Mouse (Mus musculus): ENCODE results near the gene Cfap65. TPM values are rescaled to one million over a fixed set of nuclear protein-coding genes. Genes with fewer than 3 reads are reported as not detected.

The Cfap65 gene
- polyA plus RNA-seq, 1 experiment from 2014 or later, result 0.05 TPM

DNA sequence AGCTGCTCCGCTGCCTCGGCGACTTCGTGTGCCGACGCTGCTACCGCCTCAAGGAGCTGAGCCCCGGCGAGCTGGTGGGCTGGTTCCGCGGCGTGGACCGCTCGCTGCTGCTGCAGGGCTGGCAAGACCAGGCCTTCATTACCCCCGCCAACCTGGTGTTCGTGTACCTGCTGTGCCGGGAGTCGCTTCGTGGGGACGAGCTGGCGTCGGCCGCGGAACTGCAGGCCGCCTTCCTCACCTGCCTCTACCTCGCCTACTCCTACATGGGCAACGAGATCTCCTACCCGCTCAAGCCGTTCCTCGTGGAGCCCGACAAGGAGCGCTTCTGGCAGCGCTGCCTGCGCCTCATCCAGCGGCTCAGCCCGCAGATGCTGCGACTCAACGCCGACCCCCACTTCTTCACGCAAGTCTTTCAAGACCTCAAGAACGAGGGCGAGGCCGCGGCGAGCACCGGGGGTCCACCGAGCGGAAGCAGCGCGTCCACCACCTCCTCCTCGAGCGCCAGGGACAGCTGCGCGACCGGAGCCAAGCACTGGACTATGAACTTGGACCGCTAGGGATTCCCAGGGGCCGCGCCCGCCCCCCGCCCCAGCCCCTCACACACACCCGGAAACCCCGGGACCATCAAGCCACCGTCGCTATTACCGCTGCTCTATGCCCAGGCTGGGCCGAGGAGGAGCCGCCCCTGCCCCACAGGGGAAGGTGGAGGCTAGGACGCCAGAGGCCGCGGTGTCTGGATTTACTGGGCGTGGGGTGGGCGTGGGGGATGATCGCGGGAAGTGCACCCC lies 79.6 kb downstream of the Cfap65 start:
- Histone ChIP-seq H3K27me3 (ENCODE audit: control insufficient read depth, insufficient read depth, low read length) (peaks cover 80% of the 10 kb centered on the region), H3K4me3 (replicated peaks; ENCODE audit: low read length) (peak overlapping the region; percentile 67), H3K27ac (ENCODE audit: low read length) (no peak overlapping the region), H3K36me3 (ENCODE audit: control insufficient read depth, insufficient read depth, low read length) (no peaks in the 10 kb centered on the region), H3K9ac (ENCODE audit: low read length) (peak overlapping the region; percentile 68), H3K4me2 (ENCODE audit: low read depth, low read length) (peak overlapping the region; percentile 99), H3K9me3 (replicated peaks; ENCODE audit: control insufficient read depth, low read length) (no peaks in the 10 kb centered on the region), H3K4me1 (ENCODE audit: control insufficient read depth, insufficient read depth, low read length) (peaks cover 13% of the 10 kb centered on the region)
- ATAC-seq (ENCODE audit: insufficient read depth, low FRiP score), result no peak
- 1% methylated on average over 73 of the region's 74 CpGs for WGBS

DNA sequence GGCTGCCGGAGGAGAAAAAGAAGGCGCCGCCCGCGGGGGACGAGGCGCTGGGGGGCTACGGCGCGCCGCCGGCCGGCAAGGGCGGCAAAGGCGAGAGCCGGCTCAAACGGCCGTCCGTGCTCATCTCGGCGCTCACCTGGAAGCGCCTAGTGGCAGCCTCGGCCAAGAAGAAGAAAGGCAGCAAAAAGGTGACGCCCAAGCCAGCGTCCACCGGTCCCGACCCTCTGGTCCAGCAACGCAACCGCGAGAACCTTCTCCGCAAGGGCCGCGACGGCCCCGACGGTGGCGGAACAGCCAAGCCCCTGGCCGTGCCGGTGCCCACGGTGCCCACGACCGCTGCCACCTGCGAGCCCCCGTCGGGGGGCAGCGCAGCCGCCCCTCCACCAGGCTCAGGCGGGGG lies 80.2 kb downstream of the Cfap65 start:
- peak overlapping the region; percentile 68 for H3K9ac ChIP-seq (ENCODE audit: low read length)
- 1% methylated on average over 48 of the region's 48 CpGs for WGBS
- no peak for ATAC-seq (ENCODE audit: insufficient read depth, low FRiP score)

DNA sequence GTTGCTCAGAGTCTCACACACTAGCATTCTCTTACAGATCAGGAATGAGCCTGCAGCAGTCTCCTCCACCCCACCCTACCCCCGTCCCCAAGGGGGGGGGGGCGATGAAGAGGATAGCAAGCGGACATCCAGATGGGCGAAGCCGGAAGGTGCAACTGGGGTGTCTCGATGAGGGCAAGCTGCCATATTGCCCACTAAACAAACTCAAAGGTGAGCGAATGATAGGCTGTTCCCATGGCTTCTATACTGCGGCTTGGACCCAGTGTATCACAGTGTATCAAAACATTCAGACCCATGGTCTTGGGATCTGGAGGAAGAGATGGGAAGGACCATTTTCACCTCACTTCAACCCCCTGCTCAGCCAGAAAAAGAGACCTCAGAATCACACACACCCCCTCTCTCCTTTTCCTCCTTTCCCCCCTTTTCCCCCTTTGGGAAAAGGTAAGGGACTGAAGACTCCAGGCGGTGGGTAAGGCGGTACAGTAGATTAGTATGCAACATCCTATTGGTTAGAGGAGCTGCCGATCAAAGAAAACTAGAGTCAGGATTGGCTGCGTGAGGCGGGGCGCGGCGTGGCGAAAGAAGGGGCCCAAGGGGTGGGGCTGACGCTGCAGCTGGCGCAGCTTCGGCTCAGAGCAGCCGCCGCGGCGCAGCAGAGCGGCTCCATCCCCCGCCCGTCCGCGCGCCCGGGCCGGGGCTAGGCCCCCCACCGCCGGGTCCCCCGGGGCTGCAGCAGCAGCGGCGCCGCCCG lies 80.9 kb downstream of the Cfap65 start, which contains the start of gene Cdk5r2:
Gene Cdk5r2, plus strand, starts transcription at position 629 of the 751 bp plus-strand sequence.
- Histone ChIP-seq H3K36me3 (ENCODE audit: control insufficient read depth, insufficient read depth, low read length) (no peaks in the 10 kb centered on the region), H3K4me3 (replicated peaks; ENCODE audit: low read length) (peak within 1 kb of the TSS; percentile 67), H3K4me2 (ENCODE audit: low read depth, low read length) (peak within 1 kb of the TSS; percentile 99), H3K4me1 (ENCODE audit: control insufficient read depth, insufficient read depth, low read length) (peaks cover 13% of the 10 kb centered on the region), H3K9ac (ENCODE audit: low read length) (peak within 1 kb of the TSS; percentile 68), H3K9me3 (replicated peaks; ENCODE audit: control insufficient read depth, low read length) (no peaks in the 10 kb centered on the region), H3K27ac (ENCODE audit: low read length) (no peak within 1 kb of the TSS), H3K27me3 (ENCODE audit: control insufficient read depth, insufficient read depth, low read length) (peaks cover 82% of the 10 kb centered on the region)
- 3% methylated on average over 39 of the region's 39 CpGs for WGBS
- peak; percentile 90; the same call in 1 of the 2 replicates for ATAC-seq (ENCODE audit: insufficient read depth, low FRiP score)

More for the DNA sequence above, 80.2 kb downstream of the Cfap65 start:
- H3K9me3 ChIP-seq (replicated peaks; ENCODE audit: control insufficient read depth, low read length), result no peaks in the 10 kb centered on the region
- H3K27ac ChIP-seq (ENCODE audit: low read length), result no peak overlapping the region
- peak overlapping the region; percentile 67 for H3K4me3 ChIP-seq (replicated peaks; ENCODE audit: low read length)
- peak overlapping the region; percentile 99 for H3K4me2 ChIP-seq (ENCODE audit: low read depth, low read length)
- H3K4me1 ChIP-seq (ENCODE audit: control insufficient read depth, insufficient read depth, low read length), result peaks cover 13% of the 10 kb centered on the region
- peaks cover 82% of the 10 kb centered on the region for H3K27me3 ChIP-seq (ENCODE audit: control insufficient read depth, insufficient read depth, low read length)
- no peaks in the 10 kb centered on the region for H3K36me3 ChIP-seq (ENCODE audit: control insufficient read depth, insufficient read depth, low read length)

MicroRNAs encoded within 50 kb of the gene (microRNA counts, 519-probe panel; counts per million panel counts)
- microRNA mmu-miR-375, result 3,804 counts per million, percentile 89 among the panel's probes with 10 or more counts

Small RNA genes within 50 kb of the gene (microRNA-seq; reads per million reads assigned to microRNA genes)
- gene Mir375, result 15,798 reads per million, percentile 96 among the genes with 10 or more reads in this experiment

Other genes with a start within 250 kb of the Cfap65 start
- 10.4 and 11.3 TPM in 2 replicates for gene Cyp27a1, start 222.0 kb downstream of the Cfap65 start, polyA plus RNA-seq (2015; fragmentation: Nextera tagmentation; extraction: Ambion mirVana)
- 0.31 and 1.8 TPM in 2 replicates for gene Prkag3, start 186.4 kb downstream of the Cfap65 start, polyA plus RNA-seq (2015; fragmentation: Nextera tagmentation; extraction: Ambion mirVana)
- 2.4 and 2.8 TPM in 2 replicates for gene Wnt6, start 163.7 kb downstream of the Cfap65 start, polyA plus RNA-seq (2015; fragmentation: Nextera tagmentation; extraction: Ambion mirVana)
- 2.9 and 3.2 TPM in 2 replicates for gene Wnt10a, start 144.1 kb downstream of the Cfap65 start, polyA plus RNA-seq (2015; fragmentation: Nextera tagmentation; extraction: Ambion mirVana)
- gene Cdk5r2, start 80.7 kb downstream of the Cfap65 start, polyA plus RNA-seq (2015; fragmentation: Nextera tagmentation; extraction: Ambion mirVana), result 0.06 and 0.20 TPM in 2 replicates
- 0.15 and 0.44 TPM in 2 replicates for gene Fev, start 50.2 kb downstream of the Cfap65 start, polyA plus RNA-seq (2015; fragmentation: Nextera tagmentation; extraction: Ambion mirVana)
- 1.4 and 1.9 TPM in 2 replicates for gene Cryba2, start 42.5 kb downstream of the Cfap65 start, polyA plus RNA-seq (2015; fragmentation: Nextera tagmentation; extraction: Ambion mirVana)
- gene Ihh, start 16.1 kb upstream of the Cfap65 start, polyA plus RNA-seq (2015; fragmentation: Nextera tagmentation; extraction: Ambion mirVana), result 19.0 and 22.0 TPM in 2 replicates
- gene Nhej1, start 189.6 kb upstream of the Cfap65 start, polyA plus RNA-seq (2015; fragmentation: Nextera tagmentation; extraction: Ambion mirVana), result 7.6 TPM in 2 replicates
- gene Slc23a3, start 198.3 kb upstream of the Cfap65 start, polyA plus RNA-seq (2015; fragmentation: Nextera tagmentation; extraction: Ambion mirVana), result 0.85 and 1.3 TPM in 2 replicates
- 41.4 and 43.4 TPM in 2 replicates for gene Cnppd1, start 207.1 kb upstream of the Cfap65 start, polyA plus RNA-seq (2015; fragmentation: Nextera tagmentation; extraction: Ambion mirVana)
- gene Retreg2, start 207.2 kb upstream of the Cfap65 start, polyA plus RNA-seq (2015; fragmentation: Nextera tagmentation; extraction: Ambion mirVana), result 35.4 and 36.5 TPM in 2 replicates
- 43.3 and 45.3 TPM in 2 replicates for gene Zfand2b, start 233.0 kb upstream of the Cfap65 start, polyA plus RNA-seq (2015; fragmentation: Nextera tagmentation; extraction: Ambion mirVana)
- 23.2 and 27.7 TPM in 2 replicates for gene Abcb6, start 244.8 kb upstream of the Cfap65 start, polyA plus RNA-seq (2015; fragmentation: Nextera tagmentation; extraction: Ambion mirVana)

Data from stomach, embryonic 16.5 days (tissue).